Mouse (Mus musculus): ENCODE data around the gene Kndc1. TPM values are rescaled to one million over a fixed set of nuclear protein-coding genes. Genes with fewer than 3 reads are reported as not detected.

Gene Kndc1
- total RNA-seq, 1 experiment from 2014 or later, result 0.63 TPM

DNA sequence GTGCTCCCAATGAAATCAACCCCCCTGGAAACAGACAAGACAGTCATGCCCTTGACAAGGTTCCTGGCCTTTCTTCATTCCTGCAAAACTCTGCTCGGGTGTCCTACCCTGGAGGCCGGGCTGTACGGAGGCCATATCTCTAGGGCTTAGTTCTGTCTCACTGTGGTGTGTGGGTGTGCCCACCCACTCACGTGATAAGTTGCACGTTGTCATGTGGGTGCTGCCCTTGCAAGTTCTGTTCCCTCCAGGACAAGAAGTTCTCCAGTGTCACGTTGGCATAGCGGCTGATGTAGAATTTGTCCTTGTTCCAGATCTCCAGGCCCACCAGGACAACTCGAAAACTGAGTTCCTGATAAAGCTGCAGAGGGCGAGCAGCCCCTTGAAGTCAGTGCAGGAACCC is 93.8 kb downstream of the Kndc1 start:
- no peak for DNase-seq

DNA sequence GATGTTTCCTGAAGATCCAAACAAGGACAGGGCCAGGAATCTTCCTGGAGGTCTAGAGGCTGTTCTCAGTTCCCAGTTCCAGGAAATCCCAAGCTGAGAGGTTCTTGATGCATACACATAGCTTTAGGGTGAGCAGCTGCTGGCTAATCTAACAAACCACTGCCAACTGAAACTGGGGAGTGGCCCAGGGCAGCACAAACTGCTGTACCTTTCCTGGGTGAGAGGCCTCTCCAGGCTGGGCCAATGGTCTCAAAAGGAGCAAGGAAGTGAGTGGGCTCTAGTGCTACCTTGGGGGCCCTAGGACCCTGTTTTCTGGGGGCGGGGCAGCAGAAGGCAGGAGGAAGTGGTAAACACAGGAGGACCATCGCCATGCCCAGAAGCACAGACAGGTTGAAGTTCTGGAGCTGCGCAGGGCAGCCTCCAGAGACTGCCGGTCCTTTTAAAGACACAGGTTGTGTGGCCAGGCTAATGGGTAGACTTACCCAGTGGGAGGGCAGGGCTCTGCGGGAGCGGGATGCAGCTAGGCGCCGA is 96.4 kb downstream of the Kndc1 start:
- DNase-seq, result no peak

Small RNA genes lying within 50 kb of the gene (microRNA-seq; reads per million reads assigned to microRNA genes)
- 35.8 to 44.8 reads per million in 2 experiments for gene Mir202
- 0 to 1.1 reads per million in 2 experiments for gene Mir7062
- gene mmu-mir-7686, result 0 to 1.7 reads per million in 2 experiments

Other genes starting within 250 kb of the Kndc1 start
- 0.48 and 0.56 TPM in 2 replicates for gene Cfap46, start 210.9 kb upstream of the Kndc1 start, total RNA-seq (2021)
- gene Adgra1, start 60.5 kb upstream of the Kndc1 start, total RNA-seq (2021), result 2.9 and 3.6 TPM in 2 replicates
- not detected in 2 replicates for gene Utf1, start 49.1 kb downstream of the Kndc1 start, total RNA-seq (2021)
- not detected in 2 replicates for gene 6430531B16Rik, start 84.1 kb downstream of the Kndc1 start, total RNA-seq (2021)
- gene Adam8, start 97.9 kb downstream of the Kndc1 start, total RNA-seq (2021), result 1.5 and 3.0 TPM in 2 replicates
- gene Zfp511, start 141.7 kb downstream of the Kndc1 start, total RNA-seq (2021), result 16.3 and 18.2 TPM in 2 replicates
- 27.2 and 28.0 TPM in 2 replicates for gene Tubgcp2, start 142.0 kb downstream of the Kndc1 start, total RNA-seq (2021)
- not detected in 2 replicates for gene Msx3, start 154.4 kb downstream of the Kndc1 start, total RNA-seq (2021)
- gene Caly, start 187.9 kb downstream of the Kndc1 start, total RNA-seq (2021), result 6.8 and 7.7 TPM in 2 replicates
- not detected in 2 replicates for gene Prap1, start 198.7 kb downstream of the Kndc1 start, total RNA-seq (2021)
- gene Fuom, start 207.7 kb downstream of the Kndc1 start, total RNA-seq (2021), result 70.4 and 79.8 TPM in 2 replicates
- gene Paox, start 221.1 kb downstream of the Kndc1 start, total RNA-seq (2021), result 20.8 and 23.6 TPM in 2 replicates
- gene Echs1, start 221.8 kb downstream of the Kndc1 start, total RNA-seq (2021), result 536 and 571 TPM in 2 replicates
- 41.3 and 48.7 TPM in 2 replicates for gene Mtg1, start 242.9 kb downstream of the Kndc1 start, total RNA-seq (2021)